Mouse (Mus musculus) neural tube, embryonic 14.5 days (tissue): ENCODE results near the gene Olfr139. TPM values are rescaled to one million over a fixed set of nuclear protein-coding genes. Genes with fewer than 3 reads are reported as not detected.

Source experiments
- ATAC-seq: fragments of 200-750 bp; cut with Nextera tagmentation; 2 replicates; pipeline ENCODE4 v1.8.0; 2017; ENCODE audit warnings: low read depth, mild to moderate bottlenecking, moderate TSS enrichment, moderate library complexity
- H3K27ac ChIP-seq: fragments of 300-500 bp; sonication (generic); 2 replicates; pipeline ENCODE4 v1.5.1; 2014; ENCODE audit warnings: low read depth, mild to moderate bottlenecking, control low read depth, low read length, moderate library complexity, mixed read lengths
- H3K27me3 ChIP-seq: fragments of 300-500 bp; sonication (generic); 2 replicates; pipeline ENCODE4 v1.6.1; 2014; ENCODE audit warnings: low read length; ENCODE audit not compliant: control insufficient read depth, insufficient read depth
- H3K36me3 ChIP-seq: fragments of 300-500 bp; sonication (generic); 2 replicates; pipeline ENCODE4 v1.6.1; 2014; ENCODE audit warnings: low read length, mixed read lengths; ENCODE audit not compliant: control insufficient read depth, insufficient read depth
- H3K4me1 ChIP-seq: fragments of 300-500 bp; sonication (generic); 2 replicates; pipeline ENCODE4 v1.6.1; 2014; ENCODE audit warnings: low read length; ENCODE audit not compliant: control insufficient read depth, insufficient read depth
- H3K4me2 ChIP-seq: fragments of 300-500 bp; sonication (generic); 2 replicates; pipeline ENCODE4 v1.6.1; 2014; ENCODE audit warnings: mild to moderate bottlenecking, low read depth, low read length, control low read depth
- H3K4me3 ChIP-seq: fragments of 300-500 bp; sonication (generic); 2 replicates; pipeline ENCODE4 v1.5.1; 2014; ENCODE audit warnings: low read depth, low read length, control low read depth, mixed read lengths
- H3K9ac ChIP-seq: fragments of 300-500 bp; sonication (generic); replicated peaks from 2 replicates; pipeline ENCODE4 v1.6.1; 2014; ENCODE audit warnings: low read depth, mild to moderate bottlenecking, control low read depth, low read length, mixed read lengths
- H3K9me3 ChIP-seq: fragments of 300-500 bp; sonication (generic); 2 replicates; pipeline ENCODE4 v1.6.1; 2016; ENCODE audit warnings: low read length; ENCODE audit not compliant: control insufficient read depth
- WGBS: fragments of 180-500 bp; shearing (Covaris S2); extraction: QIAGEN DNeasy Blood & Tissue Kit; methylation state at CpG from one replicate; pipeline ENCODE4 v1.1.7; 2014; 5-methylcytosine and 5-hydroxymethylcytosine counted together
- polyA plus RNA-seq: library from polyadenylated mRNA; unstranded; fragments of >200 nt; fragmentation: Nextera tagmentation; extraction: Ambion mirVana; gene quantifications from 2 replicates; pipeline ENCODE4 v1.2.1, GENCODE M21; 2014

Olfr139 gene
- not detected in 2 replicates for polyA plus RNA-seq

GRCm38 (mm10) chr11:74056451-74056850, at the start of gene Olfr139, which contains the start of gene Olfr399:
TSS of gene Olfr139 (minus strand) at chr11:74056551.
TSS of gene Olfr399 (minus strand) at chr11:74056615.
- whole genome bisulfite sequencing: 80% methylated on average over 2 of the region's 2 CpGs
- Histone ChIP-seq H3K36me3 (no peaks in the 10 kb centered on the region), H3K9me3 (no peaks in the 10 kb centered on the region), H3K27me3 (no peaks in the 10 kb centered on the region), H3K27ac (no peak within 1 kb of the TSS), H3K4me1 (no peaks in the 10 kb centered on the region), H3K9ac (no peak within 1 kb of the TSS), H3K4me3 (no peak within 1 kb of the TSS), H3K4me2 (no peak within 1 kb of the TSS)
- no peak for ATAC-seq

- H3K9me3 ChIP-seq: 0 out of 2 replicates have a peak, but pooled peaks cover 1% of the 10 kb centered on the region
- H3K4me3 ChIP-seq: no peak overlapping the region
- no peak overlapping the region for H3K27ac ChIP-seq
- no peak overlapping the region for H3K4me2 ChIP-seq
- WGBS: 43% methylated on average over 5 of the region's 5 CpGs
- no peak overlapping the region for H3K9ac ChIP-seq
- no peak for ATAC-seq
- no peaks in the 10 kb centered on the region for H3K4me1 ChIP-seq
- no peaks in the 10 kb centered on the region for H3K27me3 ChIP-seq
- H3K36me3 ChIP-seq: no peaks in the 10 kb centered on the region
These were observed 48.7 kb upstream of the Olfr139 start for GRCm38 (mm10) chr11:74105066-74105465.

- H3K27me3 ChIP-seq: no peaks in the 10 kb centered on the region
- no peak overlapping the region for H3K27ac ChIP-seq
- H3K9ac ChIP-seq: no peak overlapping the region
- no peak overlapping the region for H3K4me2 ChIP-seq
- no peaks in the 10 kb centered on the region for H3K36me3 ChIP-seq
- no peaks in the 10 kb centered on the region for H3K9me3 ChIP-seq
- no peaks in the 10 kb centered on the region for H3K4me1 ChIP-seq
- 55% methylated on average over 2 of the region's 2 CpGs for WGBS
- H3K4me3 ChIP-seq: no peak overlapping the region
- ATAC-seq: no peak
These were observed 45.2 kb upstream of the Olfr139 start for GRCm38 (mm10) chr11:74101507-74101906.

- Histone ChIP-seq H3K4me1 (no peaks in the 10 kb centered on the region), H3K27ac (no peak overlapping the region), H3K9ac (no peak overlapping the region), H3K27me3 (no peaks in the 10 kb centered on the region), H3K36me3 (no peaks in the 10 kb centered on the region), H3K4me2 (no peak overlapping the region), H3K4me3 (no peak overlapping the region), H3K9me3 (no peaks in the 10 kb centered on the region)
- ATAC-seq: no peak
- whole genome bisulfite sequencing: 78% methylated on average over 2 of the region's 2 CpGs
These were observed 44.4 kb upstream of the Olfr139 start for GRCm38 (mm10) chr11:74100724-74101123.

GRCm38 (mm10) chr11:74069655-74070054, 13.3 kb upstream of the Olfr139 start, which contains the start of gene Zfp616:
TSS of gene Zfp616 (plus strand) at chr11:74069955.
- Histone ChIP-seq H3K27me3 (no peaks in the 10 kb centered on the region), H3K4me1 (no peaks in the 10 kb centered on the region), H3K4me2 (no peak within 1 kb of the TSS), H3K36me3 (no peaks in the 10 kb centered on the region), H3K27ac (no peak within 1 kb of the TSS), H3K9ac (no peak within 1 kb of the TSS), H3K4me3 (no peak within 1 kb of the TSS), H3K9me3 (no peaks in the 10 kb centered on the region; the same call in 1 of the 2 replicates)
- ATAC-seq: no peak
- WGBS: 100% methylated on average over 1 of the region's 1 CpGs

GRCm38 (mm10) chr11:74051347-74051746, 5.0 kb downstream of the Olfr139 start:
- 76% methylated on average over 3 of the region's 3 CpGs for WGBS
- H3K36me3 ChIP-seq: no peaks in the 10 kb centered on the region
- H3K27me3 ChIP-seq: no peaks in the 10 kb centered on the region
- no peak overlapping the region for H3K4me3 ChIP-seq
- no peaks in the 10 kb centered on the region for H3K4me1 ChIP-seq
- no peak overlapping the region for H3K4me2 ChIP-seq
- no peak overlapping the region for H3K27ac ChIP-seq
- H3K9ac ChIP-seq: no peak overlapping the region
- ATAC-seq: no peak
- H3K9me3 ChIP-seq: no peaks in the 10 kb centered on the region; the same call in 1 of the 2 replicates

Other genes starting within 250 kb of the Olfr139 start
- not detected in 2 replicates for gene Olfr392, start 239.5 kb downstream of the Olfr139 start, polyA plus RNA-seq
- not detected in 2 replicates for gene Olfr393, start 205.1 kb downstream of the Olfr139 start, polyA plus RNA-seq
- not detected in 2 replicates for gene Olfr394, start 165.8 kb downstream of the Olfr139 start, polyA plus RNA-seq
- gene Olfr395, start 147.3 kb downstream of the Olfr139 start, polyA plus RNA-seq: not detected in 2 replicates
- not detected in 2 replicates for gene Olfr23, start 119.9 kb downstream of the Olfr139 start, polyA plus RNA-seq
- not detected in 2 replicates for gene Olfr397, start 95.7 kb downstream of the Olfr139 start, polyA plus RNA-seq
- gene Olfr398, start 66.1 kb downstream of the Olfr139 start, polyA plus RNA-seq: not detected in 2 replicates
- gene Olfr399, start 64 bp upstream of the Olfr139 start, polyA plus RNA-seq: not detected in 2 replicates
- not detected in 2 replicates for gene Zfp616, start 13.4 kb upstream of the Olfr139 start, polyA plus RNA-seq
- gene Olfr401, start 57.2 kb upstream of the Olfr139 start, polyA plus RNA-seq: not detected in 2 replicates
- gene Olfr402, start 97.0 kb upstream of the Olfr139 start, polyA plus RNA-seq: not detected in 2 replicates
- not detected in 2 replicates for gene Olfr403, start 129.7 kb upstream of the Olfr139 start, polyA plus RNA-seq
- gene Olfr43, start 154.8 kb upstream of the Olfr139 start, polyA plus RNA-seq: not detected in 2 replicates
- not detected in 2 replicates for gene Olfr406, start 203.3 kb upstream of the Olfr139 start, polyA plus RNA-seq
- not detected in 2 replicates for gene Olfr59, start 227.2 kb upstream of the Olfr139 start, polyA plus RNA-seq